Mouse (Mus musculus): Measurements from ENCODE around the gene Rev1. TPM values are rescaled to one million over a fixed set of nuclear protein-coding genes. Genes with fewer than 3 reads are reported as not detected.
"Not testable (repeated sequence)": the region's sequence is repeated elsewhere in the genome, so short reads cannot be mapped to it uniquely, and the experiment has no call there.

The Rev1 gene
- polyA plus RNA-seq, 1 experiment from 2014 or later = 40.1 TPM

DNA sequence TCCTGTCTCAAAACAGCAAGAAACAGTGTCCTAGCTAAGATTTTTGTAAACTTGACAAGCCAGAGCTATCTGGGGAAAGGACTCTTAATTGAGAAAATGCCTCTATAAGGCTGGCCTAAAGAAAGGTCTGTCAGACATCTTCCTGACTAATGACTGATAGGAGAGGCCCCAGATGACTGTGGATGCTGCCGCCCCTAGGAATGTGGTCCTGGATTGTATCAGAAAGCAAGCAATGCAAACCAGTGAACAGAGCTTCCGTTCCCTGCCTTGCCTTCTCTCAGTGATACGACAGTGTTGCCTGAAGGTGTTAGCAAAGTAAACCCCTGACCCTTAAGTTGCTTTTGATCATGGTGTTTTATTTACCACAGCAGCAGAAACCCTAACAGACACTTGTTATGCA lies 25.8 kb downstream of the Rev1 start:
- ATAC-seq = no peak
- Histone ChIP-seq H3K4me2 (ENCODE audit: low read length) (no peak overlapping the region), H3K4me3 (replicated peaks; ENCODE audit: low read length) (no peak overlapping the region), H3K9ac (replicated peaks; ENCODE audit: low read depth, low read length) (no peak overlapping the region), H3K27ac (ENCODE audit: low read length) (no peak overlapping the region), H3K4me1 (replicated peaks; ENCODE audit: control insufficient read depth, insufficient read depth, low read length) (no peaks in the 10 kb centered on the region), H3K36me3 (ENCODE audit: control insufficient read depth, insufficient read depth) (no peaks in the 10 kb centered on the region; the same call in 1 of the 2 replicates), H3K27me3 (replicated peaks; ENCODE audit: control insufficient read depth, insufficient read depth, low read length) (no peaks in the 10 kb centered on the region), H3K9me3 (ENCODE audit: control insufficient read depth, low read length) (no peaks in the 10 kb centered on the region)
- WGBS = 81% methylated on average over 3 of the region's 3 CpGs

DNA sequence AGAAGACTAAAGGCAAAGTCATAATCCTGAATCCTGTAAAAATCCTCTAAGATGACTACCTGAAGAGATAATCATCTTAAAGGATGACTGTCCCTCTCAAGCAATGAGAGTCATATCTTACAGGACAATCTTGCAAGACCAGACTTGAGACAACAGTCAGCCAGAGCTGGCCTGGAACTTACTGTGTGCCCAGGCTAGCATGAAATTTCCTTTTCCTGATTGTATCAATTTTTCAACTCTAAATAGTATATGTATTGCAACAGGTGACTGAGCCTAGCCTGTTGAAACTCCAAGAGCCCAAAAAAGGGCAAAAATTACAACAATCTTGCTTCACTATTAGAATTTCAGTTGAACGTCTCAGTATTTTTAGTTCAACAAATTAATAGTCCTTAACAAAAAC lies 26.4 kb downstream of the Rev1 start:
- 90% methylated on average over 1 of the region's 1 CpGs for WGBS
- no peak for ATAC-seq
- Histone ChIP-seq H3K27me3 (replicated peaks; ENCODE audit: control insufficient read depth, insufficient read depth, low read length) (no peaks in the 10 kb centered on the region), H3K4me1 (replicated peaks; ENCODE audit: control insufficient read depth, insufficient read depth, low read length) (no peaks in the 10 kb centered on the region), H3K9me3 (ENCODE audit: control insufficient read depth, low read length) (no peaks in the 10 kb centered on the region), H3K4me3 (replicated peaks; ENCODE audit: low read length) (no peak overlapping the region), H3K27ac (ENCODE audit: low read length) (no peak overlapping the region), H3K4me2 (ENCODE audit: low read length) (no peak overlapping the region), H3K36me3 (ENCODE audit: control insufficient read depth, insufficient read depth) (no peaks in the 10 kb centered on the region; the same call in 1 of the 2 replicates), H3K9ac (replicated peaks; ENCODE audit: low read depth, low read length) (no peak overlapping the region)

DNA sequence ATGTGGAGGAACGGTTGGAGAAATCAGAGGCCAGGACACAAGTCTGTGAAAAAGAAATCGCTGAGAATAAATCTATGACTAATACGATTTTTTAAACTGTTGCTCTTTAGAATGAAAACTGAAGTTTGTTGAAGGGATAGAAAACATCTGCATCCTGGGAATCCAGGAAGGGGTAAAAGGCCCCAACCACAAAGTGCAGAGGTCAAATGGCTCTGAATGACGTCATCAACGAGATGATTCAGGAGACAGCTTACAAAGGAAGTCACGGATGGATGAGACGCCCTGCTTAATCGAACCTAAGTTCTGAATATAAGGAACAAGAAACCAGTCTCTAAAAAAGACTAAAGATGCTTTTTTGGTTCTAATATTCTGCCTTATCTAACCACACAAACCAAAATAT lies 48.3 kb downstream of the Rev1 start:
- Histone ChIP-seq H3K4me2 (ENCODE audit: low read length) (no peak overlapping the region), H3K27me3 (replicated peaks; ENCODE audit: control insufficient read depth, insufficient read depth, low read length) (no peaks in the 10 kb centered on the region), H3K9me3 (ENCODE audit: control insufficient read depth, low read length) (no peaks in the 10 kb centered on the region), H3K9ac (replicated peaks; ENCODE audit: low read depth, low read length) (no peak overlapping the region), H3K27ac (ENCODE audit: low read length) (no peak overlapping the region), H3K4me1 (replicated peaks; ENCODE audit: control insufficient read depth, insufficient read depth, low read length) (no peaks in the 10 kb centered on the region), H3K36me3 (ENCODE audit: control insufficient read depth, insufficient read depth) (peaks cover 14% of the 10 kb centered on the region), H3K4me3 (replicated peaks; ENCODE audit: low read length) (no peak overlapping the region)
- ATAC-seq = no peak
- 88% methylated on average over 8 of the region's 8 CpGs for WGBS

DNA sequence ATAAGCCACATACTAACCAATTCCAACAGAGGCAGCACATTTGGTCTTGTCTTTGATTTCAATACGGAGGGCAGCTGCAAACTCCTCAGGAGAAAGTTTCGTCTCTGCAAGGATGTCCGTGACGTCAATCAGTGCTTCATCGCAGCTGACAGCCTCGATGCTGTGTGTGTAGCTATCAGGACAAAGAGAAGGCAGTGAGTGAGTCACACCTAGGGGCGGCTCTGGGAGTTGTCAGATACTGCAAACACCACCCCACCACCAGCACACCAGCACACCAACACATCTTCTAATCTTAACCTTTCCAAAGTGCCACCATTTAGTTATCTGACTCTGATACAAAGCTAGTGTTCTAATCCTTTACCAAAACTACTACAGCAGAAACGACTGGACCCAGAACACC lies 58.3 kb downstream of the Rev1 start:
- Histone ChIP-seq H3K4me2 (ENCODE audit: low read length) (no peak overlapping the region), H3K36me3 (ENCODE audit: control insufficient read depth, insufficient read depth) (peaks cover 23% of the 10 kb centered on the region), H3K9me3 (ENCODE audit: control insufficient read depth, low read length) (no peaks in the 10 kb centered on the region), H3K27me3 (replicated peaks; ENCODE audit: control insufficient read depth, insufficient read depth, low read length) (no peaks in the 10 kb centered on the region), H3K9ac (replicated peaks; ENCODE audit: low read depth, low read length) (no peak overlapping the region), H3K4me3 (replicated peaks; ENCODE audit: low read length) (no peak overlapping the region), H3K27ac (ENCODE audit: low read length) (no peak overlapping the region), H3K4me1 (replicated peaks; ENCODE audit: control insufficient read depth, insufficient read depth, low read length) (no peaks in the 10 kb centered on the region)
- no peak for ATAC-seq
- 85% methylated on average over 8 of the region's 8 CpGs for WGBS

DNA sequence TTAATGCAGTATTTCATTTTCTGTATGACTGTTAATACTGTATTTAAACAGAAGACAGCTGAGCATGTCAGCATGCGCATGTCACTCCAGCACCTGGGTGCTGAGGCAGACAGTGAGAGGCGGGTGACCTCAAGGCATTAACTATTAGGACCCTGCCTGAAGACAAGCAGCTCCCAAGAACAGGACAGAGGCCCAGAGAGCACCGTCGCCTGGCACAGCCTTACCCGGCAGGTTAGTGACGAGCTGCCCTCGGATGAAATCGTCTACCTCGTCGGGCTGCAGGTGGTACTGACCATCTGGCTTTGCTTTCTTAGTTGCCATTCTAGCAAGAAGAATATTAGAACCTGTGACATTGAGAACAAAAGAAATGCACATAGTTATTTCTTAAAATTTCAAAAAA lies 62.3 kb downstream of the Rev1 start:
- Histone ChIP-seq H3K27me3 (replicated peaks; ENCODE audit: control insufficient read depth, insufficient read depth, low read length) (no peaks in the 10 kb centered on the region), H3K9ac (replicated peaks; ENCODE audit: low read depth, low read length) (no peak overlapping the region), H3K4me1 (replicated peaks; ENCODE audit: control insufficient read depth, insufficient read depth, low read length) (no peaks in the 10 kb centered on the region), H3K27ac (ENCODE audit: low read length) (no peak overlapping the region), H3K4me2 (ENCODE audit: low read length) (no peak overlapping the region), H3K9me3 (ENCODE audit: control insufficient read depth, low read length) (no peaks in the 10 kb centered on the region), H3K36me3 (ENCODE audit: control insufficient read depth, insufficient read depth) (peaks cover 26% of the 10 kb centered on the region), H3K4me3 (replicated peaks; ENCODE audit: low read length) (no peak overlapping the region)
- WGBS = 96% methylated on average over 10 of the region's 10 CpGs
- no peak for ATAC-seq

DNA sequence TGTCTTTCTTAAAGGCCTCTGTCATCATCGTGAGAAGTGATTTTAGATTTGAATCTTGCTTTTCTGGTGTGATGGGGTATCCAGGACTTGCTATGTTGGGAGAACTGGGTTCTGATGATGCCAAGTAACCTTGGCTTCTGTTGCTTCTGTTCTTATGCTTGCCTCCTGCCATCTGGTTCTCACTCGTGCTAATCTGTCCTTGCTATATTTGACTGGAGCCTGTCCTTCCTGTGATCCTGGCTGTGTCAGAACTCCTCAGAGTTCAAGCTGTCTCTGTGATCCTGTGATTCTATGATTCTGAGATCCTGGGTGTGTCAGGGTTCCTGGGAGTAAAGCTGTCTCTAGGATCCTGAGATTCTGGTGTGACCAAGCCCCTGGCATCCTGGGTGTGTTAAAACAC lies 67.4 kb downstream of the Rev1 start:
- H3K36me3 ChIP-seq (ENCODE audit: control insufficient read depth, insufficient read depth) = peaks cover 23% of the 10 kb centered on the region
- H3K27me3 ChIP-seq (replicated peaks; ENCODE audit: control insufficient read depth, insufficient read depth, low read length); H3K4me2 ChIP-seq (ENCODE audit: low read length); H3K9me3 ChIP-seq (ENCODE audit: control insufficient read depth, low read length); H3K4me1 ChIP-seq (replicated peaks; ENCODE audit: control insufficient read depth, insufficient read depth, low read length); H3K9ac ChIP-seq (replicated peaks; ENCODE audit: low read depth, low read length); ATAC-seq; H3K4me3 ChIP-seq (replicated peaks; ENCODE audit: low read length); H3K27ac ChIP-seq (ENCODE audit: low read length): not testable (repeated sequence)
- WGBS = 81% methylated on average over 2 of the region's 2 CpGs

DNA sequence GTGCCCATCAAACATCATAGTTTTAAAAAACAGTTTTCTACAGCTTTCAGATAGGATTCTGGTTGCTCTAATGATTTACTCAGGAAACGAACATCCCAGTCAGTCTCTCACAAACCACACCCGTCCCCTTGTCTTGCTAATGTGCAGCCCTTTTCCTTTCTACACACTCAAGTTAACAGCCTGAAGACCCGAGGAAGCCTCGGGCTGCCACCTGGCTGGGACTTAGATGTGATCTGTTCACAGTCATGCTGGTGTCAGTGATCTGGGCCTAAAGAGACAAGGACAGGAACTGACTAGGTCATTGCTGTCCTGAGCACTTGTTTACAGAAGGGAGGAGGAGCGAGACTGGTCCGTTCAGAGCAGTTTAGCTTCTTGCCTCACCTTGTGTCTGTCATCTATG lies 71.2 kb downstream of the Rev1 start:
- Histone ChIP-seq H3K4me3 (replicated peaks; ENCODE audit: low read length) (no peak overlapping the region), H3K4me1 (replicated peaks; ENCODE audit: control insufficient read depth, insufficient read depth, low read length) (no peaks in the 10 kb centered on the region), H3K27me3 (replicated peaks; ENCODE audit: control insufficient read depth, insufficient read depth, low read length) (no peaks in the 10 kb centered on the region), H3K9me3 (ENCODE audit: control insufficient read depth, low read length) (no peaks in the 10 kb centered on the region), H3K27ac (ENCODE audit: low read length) (no peak overlapping the region), H3K36me3 (ENCODE audit: control insufficient read depth, insufficient read depth) (peaks cover 43% of the 10 kb centered on the region), H3K4me2 (ENCODE audit: low read length) (no peak overlapping the region), H3K9ac (replicated peaks; ENCODE audit: low read depth, low read length) (no peak overlapping the region)
- no peak for ATAC-seq
- 89% methylated on average over 6 of the region's 6 CpGs for WGBS

DNA sequence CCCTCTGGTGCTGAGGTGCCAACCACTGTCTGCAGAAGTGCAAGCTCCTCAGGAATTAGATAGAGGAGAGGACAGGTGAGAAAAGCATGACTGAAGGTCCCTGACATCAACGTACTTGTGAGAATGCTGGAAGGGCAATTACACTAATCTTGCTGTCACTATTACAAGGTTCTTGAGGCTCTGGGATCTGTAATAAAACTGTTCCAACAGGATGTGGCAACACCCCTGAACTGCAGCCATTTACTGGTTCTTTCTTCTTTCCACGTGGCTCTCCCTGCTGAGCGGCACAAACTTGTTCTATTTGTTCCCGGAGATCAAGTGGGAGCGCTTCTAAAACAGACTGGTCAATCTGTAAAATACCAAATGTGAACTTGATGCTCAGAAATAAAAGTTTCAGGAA lies 74.4 kb downstream of the Rev1 start:
- Histone ChIP-seq H3K27me3 (replicated peaks; ENCODE audit: control insufficient read depth, insufficient read depth, low read length) (no peaks in the 10 kb centered on the region), H3K4me3 (replicated peaks; ENCODE audit: low read length) (no peak overlapping the region), H3K4me1 (replicated peaks; ENCODE audit: control insufficient read depth, insufficient read depth, low read length) (no peaks in the 10 kb centered on the region), H3K27ac (ENCODE audit: low read length) (no peak overlapping the region), H3K36me3 (ENCODE audit: control insufficient read depth, insufficient read depth) (peaks cover 55% of the 10 kb centered on the region), H3K4me2 (ENCODE audit: low read length) (no peak overlapping the region), H3K9me3 (ENCODE audit: control insufficient read depth, low read length) (no peaks in the 10 kb centered on the region), H3K9ac (replicated peaks; ENCODE audit: low read depth, low read length) (no peak overlapping the region)
- WGBS = 90% methylated on average over 5 of the region's 5 CpGs
- no peak for ATAC-seq

DNA sequence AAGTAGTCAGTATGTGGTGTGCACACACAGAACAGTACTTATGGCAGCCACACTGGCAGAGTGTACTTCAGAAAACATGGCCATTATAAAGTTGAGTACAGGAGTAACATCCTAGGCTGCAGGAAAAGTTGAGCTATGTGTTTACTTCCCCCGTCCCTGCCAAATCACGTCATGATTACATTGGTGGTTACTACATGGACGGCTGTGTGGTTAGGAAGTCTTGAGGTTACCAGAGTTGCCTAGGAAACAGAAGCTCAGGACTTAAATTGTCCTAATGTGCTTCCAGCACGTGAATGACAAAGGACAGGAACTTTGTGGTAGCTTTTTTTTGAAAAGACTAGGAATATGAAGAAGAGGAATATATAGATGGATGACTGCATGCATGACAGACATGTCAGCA lies 80.0 kb downstream of the Rev1 start:
- no peak overlapping the region for H3K4me3 ChIP-seq (replicated peaks; ENCODE audit: low read length)
- H3K9me3 ChIP-seq (ENCODE audit: control insufficient read depth, low read length) = no peaks in the 10 kb centered on the region
- no peak overlapping the region for H3K27ac ChIP-seq (ENCODE audit: low read length)
- no peak overlapping the region for H3K4me2 ChIP-seq (ENCODE audit: low read length)
- H3K9ac ChIP-seq (replicated peaks; ENCODE audit: low read depth, low read length) = no peak overlapping the region
- peaks cover 56% of the 10 kb centered on the region for H3K36me3 ChIP-seq (ENCODE audit: control insufficient read depth, insufficient read depth)
- WGBS = 67% methylated on average over 4 of the region's 4 CpGs
- no peaks in the 10 kb centered on the region for H3K4me1 ChIP-seq (replicated peaks; ENCODE audit: control insufficient read depth, insufficient read depth, low read length)
- no peak for ATAC-seq
- H3K27me3 ChIP-seq (replicated peaks; ENCODE audit: control insufficient read depth, insufficient read depth, low read length) = no peaks in the 10 kb centered on the region

DNA sequence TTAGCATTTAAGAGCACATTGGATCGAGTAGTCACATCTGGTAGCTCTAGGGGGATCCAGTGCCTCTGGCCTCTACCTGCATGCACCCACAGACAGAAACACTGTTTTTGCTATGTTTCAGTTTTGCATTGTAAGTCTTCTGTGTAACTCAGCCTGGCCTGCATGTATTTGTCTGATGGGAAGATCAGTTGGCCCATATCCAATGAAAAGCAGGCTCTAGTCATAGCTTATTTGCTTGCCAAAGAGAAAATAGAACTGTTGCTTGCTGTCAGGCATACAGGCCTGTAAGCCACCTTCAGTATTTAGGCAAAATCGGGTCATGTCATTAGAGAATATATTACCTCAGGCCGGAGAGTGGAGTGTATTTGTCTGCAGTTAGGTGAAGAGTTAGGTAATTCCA lies 81.5 kb downstream of the Rev1 start:
- Histone ChIP-seq H3K9me3 (ENCODE audit: control insufficient read depth, low read length) (no peaks in the 10 kb centered on the region), H3K27ac (ENCODE audit: low read length) (no peak overlapping the region), H3K4me3 (replicated peaks; ENCODE audit: low read length) (no peak overlapping the region), H3K4me1 (replicated peaks; ENCODE audit: control insufficient read depth, insufficient read depth, low read length) (no peaks in the 10 kb centered on the region), H3K36me3 (ENCODE audit: control insufficient read depth, insufficient read depth) (peaks cover 45% of the 10 kb centered on the region), H3K27me3 (replicated peaks; ENCODE audit: control insufficient read depth, insufficient read depth, low read length) (no peaks in the 10 kb centered on the region), H3K9ac (replicated peaks; ENCODE audit: low read depth, low read length) (no peak overlapping the region), H3K4me2 (ENCODE audit: low read length) (no peak overlapping the region)
- ATAC-seq = no peak
- WGBS = 88% methylated on average over 3 of the region's 3 CpGs

Measured in forebrain, embryonic 16.5 days (tissue).